Mouse (Mus musculus) kidney, postnatal 25 days (tissue): ENCODE measurements around the gene Tbcb.
"Not testable (repeated sequence)": the region's sequence is repeated elsewhere in the genome, so short reads cannot be mapped to it uniquely, and the experiment has no call there.

Experiments
- DNase-seq, 2 experiments: peaks; one replicate each; pipeline ENCODE4 v3.0.0; 2021; ENCODE audit warnings: mixed read lengths in 2 of 2

Tbcb gene

DNA sequence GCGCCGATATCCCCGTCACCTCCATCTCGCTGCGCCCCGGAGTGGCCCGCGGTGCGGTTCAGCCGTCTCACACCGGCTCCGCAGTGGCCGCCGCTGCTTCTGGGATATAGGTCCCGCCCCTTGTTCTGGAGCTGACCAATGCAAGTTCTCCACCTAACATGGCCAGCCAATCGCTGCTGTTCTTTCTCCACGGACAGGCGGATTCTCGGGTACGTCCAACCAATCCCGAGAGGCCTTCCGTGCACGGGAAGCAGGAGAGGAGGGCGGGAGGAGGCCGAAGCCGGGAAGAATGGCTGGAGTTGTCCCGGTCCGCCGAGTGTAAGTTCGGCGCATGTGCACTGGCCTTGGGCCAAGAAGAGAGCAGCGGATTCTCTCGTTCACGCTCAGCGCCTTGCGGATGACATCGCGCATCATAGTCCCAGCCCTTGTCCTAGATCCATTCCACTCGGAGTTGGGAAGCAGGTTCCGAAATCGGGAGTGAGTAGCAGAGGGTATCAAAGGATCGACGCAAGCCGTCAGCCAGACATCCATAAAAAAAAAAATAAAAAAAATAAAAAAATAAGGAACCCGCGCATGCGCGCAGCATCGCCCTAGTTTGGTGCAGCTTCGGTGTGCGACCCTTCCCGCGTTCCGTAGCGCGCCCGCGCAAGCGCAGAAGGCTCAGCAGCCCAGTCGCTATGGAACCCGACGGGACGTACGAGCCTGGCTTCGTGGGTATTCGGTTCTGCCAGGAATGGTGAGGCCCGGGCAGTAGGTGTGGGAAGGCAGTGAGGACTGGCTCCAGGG is at the start of gene Tbcb, which contains the start of gene Polr2i:
TSS of gene Tbcb (minus strand) at position 604 of the 786 bp plus-strand sequence.
TSS of gene Polr2i (plus strand) at position 280 of the 786 bp plus-strand sequence.
- peak; percentile 98 to 100 for DNase-seq

- no peak for DNase-seq
Observed at GRCm38 (mm10) chr7:30281522-30281921, 49.5 kb upstream of the Tbcb start.

GRCm38 (mm10) chr7:30280670-30281138 is 48.6 kb upstream of the Tbcb start:
- peak; percentile 86 to 93 for DNase-seq

- DNase-seq = peak; percentile 93 to 96
Observed at GRCm38 (mm10) chr7:30279951-30280669, 48.0 kb upstream of the Tbcb start, which contains the start of the genes Thap8 and Wdr62. Gene Thap8, plus strand, starts transcription at chr7:30280094. Gene Wdr62, minus strand, starts transcription at chr7:30280419.

DNA sequence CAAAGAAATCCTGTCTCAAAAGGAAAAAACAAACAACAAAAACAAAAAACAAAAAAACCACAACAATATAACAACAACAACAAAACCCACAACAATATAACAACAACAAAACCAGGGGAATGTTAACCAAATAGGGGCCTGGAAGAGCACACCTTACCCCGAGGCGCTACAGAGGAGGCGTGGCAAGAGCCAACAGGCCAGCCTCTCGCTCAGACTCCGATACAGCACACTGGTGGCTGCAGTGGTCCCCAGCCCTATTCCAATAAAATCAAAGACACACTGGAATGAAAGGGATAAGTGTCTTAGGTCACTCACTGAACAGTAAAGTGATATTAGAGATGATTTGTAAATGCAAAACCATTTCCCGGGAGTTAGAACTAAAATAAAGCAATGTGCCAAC is 47.5 kb upstream of the Tbcb start:
- no peak for DNase-seq

- no peak for DNase-seq
Observed at GRCm38 (mm10) chr7:30278911-30279310, 46.8 kb upstream of the Tbcb start.

- no peak for DNase-seq
Observed at GRCm38 (mm10) chr7:30274383-30274782, 42.3 kb upstream of the Tbcb start.

- no peak for DNase-seq
Observed at GRCm38 (mm10) chr7:30269641-30270040, 37.6 kb upstream of the Tbcb start.

DNA sequence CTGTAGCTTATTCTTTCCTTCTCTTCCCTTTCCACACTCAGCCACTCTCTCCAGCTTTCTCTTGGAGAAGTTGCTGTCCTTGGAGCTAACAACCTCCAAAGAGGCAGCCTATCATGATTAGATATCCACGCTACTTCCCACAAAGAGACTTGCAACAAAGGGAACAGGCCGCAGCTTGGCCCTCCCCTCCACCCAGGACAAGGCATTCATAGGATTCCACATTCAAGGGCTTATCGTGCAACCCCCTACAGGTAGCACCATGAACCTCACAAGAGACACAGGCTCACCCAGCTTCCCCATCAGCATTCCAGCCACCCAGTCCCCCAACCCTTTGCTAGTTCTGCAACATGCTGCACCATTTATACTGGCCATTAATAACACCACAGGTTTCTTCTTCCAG is 34.7 kb upstream of the Tbcb start:
- no peak for DNase-seq

- DNase-seq = no peak
Observed at GRCm38 (mm10) chr7:30265935-30266334, 33.9 kb upstream of the Tbcb start.

- no peak for DNase-seq
Observed at GRCm38 (mm10) chr7:30265531-30265930, 33.5 kb upstream of the Tbcb start.

- DNase-seq = no peak
Observed at GRCm38 (mm10) chr7:30265041-30265440, 33.0 kb upstream of the Tbcb start.

GRCm38 (mm10) chr7:30251956-30252954 is 20.2 kb upstream of the Tbcb start:
- peak; percentile 58 to 88 for DNase-seq

DNA sequence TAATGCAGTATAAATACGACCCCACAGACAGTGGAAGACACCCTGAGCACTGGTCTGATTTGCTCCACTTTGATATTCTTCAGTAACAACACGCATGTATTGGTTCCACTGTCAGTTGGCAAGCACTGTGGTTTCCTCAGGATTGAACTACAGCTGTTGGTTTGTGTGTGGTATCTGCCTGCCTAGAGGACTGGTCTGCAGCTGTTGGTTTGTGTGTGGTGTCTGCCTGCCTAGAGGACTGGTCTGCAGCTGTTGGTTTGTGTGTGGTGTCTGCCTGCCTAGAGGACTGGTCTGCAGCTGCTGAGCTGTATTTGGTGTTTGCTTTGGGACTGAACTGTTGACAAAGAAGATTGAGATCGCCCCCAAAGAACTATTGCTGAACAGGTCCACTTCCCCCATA is 5.3 kb upstream of the Tbcb start:
- DNase-seq = not testable (repeated sequence)

DNA sequence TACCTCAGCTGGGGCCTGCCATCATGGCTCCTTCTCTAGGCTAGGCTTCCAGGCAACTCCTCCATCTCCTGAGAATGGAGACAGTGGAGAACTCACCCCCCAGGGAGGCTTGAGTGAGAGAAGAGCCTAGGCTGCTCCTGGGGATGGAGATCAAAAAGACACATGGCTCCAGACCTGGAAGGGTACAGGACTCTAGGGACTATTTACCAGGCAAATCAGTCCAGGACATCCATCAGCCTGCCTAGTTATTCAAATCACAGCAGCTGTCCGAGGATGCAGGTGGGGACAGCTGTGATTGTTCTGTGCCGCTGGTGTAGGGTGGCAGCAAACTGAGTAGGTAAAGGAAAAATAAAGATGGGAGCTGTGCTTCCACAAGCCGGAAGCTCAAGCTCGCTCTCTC is 3.6 kb upstream of the Tbcb start, which contains the start of gene Ovol3:
TSS of gene Ovol3 (minus strand) at position 101 of the 400 bp plus-strand sequence.
- no peak for DNase-seq

- no peak for DNase-seq
Observed at GRCm38 (mm10) chr7:30235091-30235490, 3.0 kb upstream of the Tbcb start.

- DNase-seq = peak; percentile 81 to 94
Observed at GRCm38 (mm10) chr7:30234276-30234858, 2.3 kb upstream of the Tbcb start.

DNA sequence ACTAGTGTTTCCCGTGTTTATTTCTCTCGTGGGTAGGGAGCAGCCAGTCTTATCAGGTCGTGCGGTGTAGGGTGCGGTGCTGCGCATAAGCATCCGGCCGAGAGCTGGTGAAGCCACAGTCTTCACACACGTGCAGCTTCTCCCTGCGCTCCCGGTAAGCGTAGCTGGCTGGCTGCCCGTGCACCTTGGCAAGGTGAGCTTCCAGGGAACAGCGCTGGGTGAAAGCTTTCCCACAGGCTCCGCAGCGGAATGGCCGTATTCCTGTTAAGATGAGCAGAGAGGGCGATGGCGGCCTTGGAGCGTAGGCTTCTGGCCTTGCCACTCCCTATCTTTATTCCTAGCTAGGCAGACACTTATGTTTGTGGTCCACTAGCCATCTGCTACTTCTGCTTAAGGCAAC is 1.3 kb upstream of the Tbcb start:
- peak; percentile 41 to 64 for DNase-seq

GRCm38 (mm10) chr7:30232631-30233148 is 618 bp upstream of the Tbcb start:
- peak; percentile 76 to 80 for DNase-seq

DNA sequence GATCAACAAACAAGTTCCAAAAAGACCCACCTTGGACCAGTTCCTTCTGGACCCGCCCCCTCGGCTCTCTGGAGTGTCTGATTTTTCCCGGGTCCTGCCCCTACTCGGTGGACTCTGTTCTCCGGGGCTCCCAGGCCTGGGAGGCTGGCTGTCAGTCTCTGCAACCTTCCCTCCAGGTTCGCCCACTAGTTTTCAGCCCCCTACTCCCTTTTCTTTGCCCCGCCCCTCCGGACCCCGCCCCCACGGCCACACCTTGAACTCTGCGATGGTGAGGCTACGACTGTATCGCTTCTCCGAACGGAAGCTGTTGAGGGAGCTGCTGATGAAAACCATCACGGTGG is 774 bp downstream of the Tbcb start:
- peak in 1 of 2 experiments; percentile 69 for DNase-seq

GRCm38 (mm10) chr7:30224206-30224605 is 7.9 kb downstream of the Tbcb start:
- DNase-seq = no peak

GRCm38 (mm10) chr7:30222205-30222604 is 9.9 kb downstream of the Tbcb start:
- no peak for DNase-seq
